Mouse (Mus musculus) large intestine, adult 2 months (tissue): ENCODE results near the gene Pgm3. TPM values are rescaled to one million over a fixed set of nuclear protein-coding genes. Genes with fewer than 3 reads are reported as not detected.

Source experiments
- DNase-seq: peaks from one replicate; pipeline ENCODE4 v3.0.0-alpha.2; 2012; ENCODE audit warnings: low read depth, low spot score
- WGBS: fragments of 180-500 bp; shearing (Covaris S2); methylation state at CpG from one replicate; pipeline ENCODE4 v1.1.7; 2018; 5-methylcytosine and 5-hydroxymethylcytosine counted together
- polyA plus RNA-seq: library from polyadenylated mRNA; depleted of rRNA; stranded (reverse); fragments of >200 nt; gene quantifications from 2 replicates; pipeline ENCODE4 v1.2.3, GENCODE M21; 2012; rRNA removed

The Pgm3 gene
- polyA plus RNA-seq, 1 experiment: 11.9 TPM

DNA sequence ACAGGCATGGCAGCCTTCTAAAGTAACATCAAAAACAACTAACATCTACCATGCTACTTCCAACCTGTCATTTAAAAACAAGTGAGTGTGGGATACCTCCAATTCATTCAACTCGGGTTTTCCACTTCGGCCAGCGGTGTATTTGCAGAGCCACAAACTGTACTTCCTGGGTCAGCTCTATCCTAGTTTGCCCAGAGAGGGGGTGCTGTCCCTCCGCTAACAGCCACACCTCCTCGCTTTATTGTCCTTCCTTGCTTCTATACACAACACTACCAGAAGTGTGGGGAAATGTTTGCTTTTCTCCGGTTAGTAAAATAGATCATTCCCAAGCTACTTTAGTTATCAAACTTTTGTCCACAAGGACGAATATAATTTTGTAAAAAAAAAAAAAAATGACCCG lies 696 bp downstream of the Pgm3 start:
- 5% methylated on average over 8 of the region's 8 CpGs for WGBS
- DNase-seq: peak; percentile 48

DNA sequence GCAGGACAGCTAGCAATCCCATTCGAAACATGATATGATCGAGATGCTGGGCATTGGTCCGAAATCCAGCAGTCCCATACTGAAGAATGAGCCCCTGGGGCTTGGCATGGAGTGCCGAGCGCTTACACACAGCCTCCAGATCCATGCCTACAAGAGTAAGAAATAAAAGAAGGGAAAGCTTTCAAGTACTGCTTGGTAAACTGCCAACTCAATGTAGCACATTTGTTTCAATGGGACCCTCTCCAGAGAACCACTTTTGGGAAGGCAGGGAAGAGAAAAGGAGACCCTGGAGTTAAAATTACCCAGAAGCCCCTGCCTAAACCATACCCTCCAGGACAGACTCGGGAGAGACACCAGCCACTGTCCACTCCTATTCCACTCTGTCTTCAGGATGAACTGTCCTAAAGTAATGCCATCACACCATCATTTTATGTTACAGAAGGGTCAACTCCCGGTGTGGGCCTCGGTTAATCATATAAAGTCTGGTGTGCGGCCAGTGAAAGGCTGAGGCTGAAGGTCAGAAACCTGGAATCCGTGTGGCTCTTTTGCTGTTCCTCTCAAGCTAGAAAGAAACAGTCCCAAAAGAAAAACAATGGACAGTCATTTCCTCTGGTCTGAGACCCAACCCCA lies 1.3 kb downstream of the Pgm3 start:
- DNase-seq: no peak
- WGBS: 56% methylated on average over 10 of the region's 10 CpGs

DNA sequence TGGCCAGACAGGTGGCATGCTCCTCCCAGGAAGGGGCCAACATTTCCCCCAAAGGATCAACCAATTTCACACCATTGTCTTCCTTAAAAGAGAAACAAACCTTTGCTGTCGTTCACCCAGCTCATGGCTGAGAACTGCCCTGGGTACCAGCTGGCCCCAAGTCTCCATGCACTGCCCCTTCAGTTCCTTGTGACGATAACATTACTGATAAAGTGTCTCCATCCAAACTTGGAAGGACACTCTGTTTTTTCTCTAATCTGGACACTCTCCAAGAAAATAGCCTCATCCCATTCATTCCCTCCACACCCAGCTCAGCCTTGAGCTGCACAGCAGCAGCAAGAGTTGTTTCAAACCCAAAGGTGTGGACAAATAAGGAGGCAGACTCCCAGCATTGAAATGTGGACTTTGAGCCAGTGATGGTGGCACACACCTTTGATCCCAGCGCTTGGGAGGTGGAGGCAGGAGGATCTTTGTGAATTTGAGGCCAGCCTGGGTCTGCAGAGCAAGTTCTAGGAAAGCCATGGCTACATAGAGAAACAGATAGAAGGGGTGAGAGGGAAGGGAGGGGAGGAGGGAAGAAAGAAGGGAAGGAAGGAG lies 2.2 kb downstream of the Pgm3 start:
- peak; percentile 71 for DNase-seq
- WGBS: 30% methylated on average over 3 of the region's 3 CpGs

DNA sequence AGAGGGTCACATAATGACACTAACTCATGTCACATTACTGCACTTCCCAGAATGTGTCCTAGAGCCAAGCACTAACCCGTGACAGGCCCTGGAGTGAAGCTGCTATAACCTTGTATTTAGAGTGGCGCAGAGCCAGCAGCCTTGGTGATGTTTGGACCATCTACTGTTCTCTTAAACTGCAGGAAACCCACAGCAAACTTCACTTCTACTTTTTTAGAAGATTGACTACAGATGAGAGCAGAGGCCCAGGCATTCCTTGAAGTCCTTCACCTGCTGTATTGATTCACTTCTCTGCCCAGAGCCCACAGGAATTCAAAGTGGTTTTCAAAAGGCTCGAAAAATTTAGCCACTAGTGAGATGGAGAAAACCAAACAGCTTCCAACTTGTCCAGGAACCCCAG lies 11.1 kb downstream of the Pgm3 start:
- no peak for DNase-seq

DNA sequence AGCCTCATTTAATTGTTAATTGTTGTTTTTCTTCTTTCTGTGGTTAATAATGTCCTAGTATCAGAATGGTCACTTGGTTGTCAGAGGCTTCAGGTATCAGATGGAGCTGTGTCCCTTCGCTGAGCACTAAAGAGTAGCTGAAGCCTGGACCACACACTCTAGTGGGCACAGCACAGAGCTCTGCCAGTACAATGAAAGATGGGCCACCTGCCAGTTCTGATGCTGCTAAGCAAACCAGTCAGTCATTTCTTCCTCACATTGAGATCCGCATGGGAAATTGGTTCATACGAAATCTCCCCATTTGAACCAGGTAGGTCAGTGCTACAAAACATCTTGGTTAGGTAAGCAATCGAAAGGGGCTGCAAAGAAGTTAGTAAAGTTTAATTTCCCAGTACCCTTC lies 17.0 kb downstream of the Pgm3 start:
- DNase-seq: no peak
- 92% methylated on average over 4 of the region's 4 CpGs for WGBS

More for the DNA sequence above, 11.1 kb downstream of the Pgm3 start:
- WGBS: 66% methylated on average over 3 of the region's 3 CpGs

DNA sequence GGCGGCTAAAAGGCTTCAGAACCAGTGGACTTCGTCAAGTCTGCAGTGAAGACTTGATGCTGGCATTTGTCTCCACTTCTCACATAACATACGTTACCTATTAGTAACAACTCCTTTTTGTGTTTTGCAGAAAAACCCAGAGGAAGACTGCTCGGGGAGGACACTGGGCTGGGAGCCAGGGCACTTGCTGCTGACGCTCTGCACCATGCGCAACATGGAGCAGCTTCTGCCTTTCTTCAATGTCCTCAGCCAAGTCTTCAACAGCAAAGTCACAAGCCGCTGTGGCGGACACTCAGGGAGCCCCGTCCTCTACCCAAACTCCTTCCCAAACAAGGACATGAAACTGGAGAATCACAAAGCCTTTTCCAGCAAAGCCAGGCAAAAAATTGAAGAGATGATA lies 17.8 kb downstream of the Pgm3 start:
- DNase-seq: no peak
- 82% methylated on average over 9 of the region's 9 CpGs for WGBS

DNA sequence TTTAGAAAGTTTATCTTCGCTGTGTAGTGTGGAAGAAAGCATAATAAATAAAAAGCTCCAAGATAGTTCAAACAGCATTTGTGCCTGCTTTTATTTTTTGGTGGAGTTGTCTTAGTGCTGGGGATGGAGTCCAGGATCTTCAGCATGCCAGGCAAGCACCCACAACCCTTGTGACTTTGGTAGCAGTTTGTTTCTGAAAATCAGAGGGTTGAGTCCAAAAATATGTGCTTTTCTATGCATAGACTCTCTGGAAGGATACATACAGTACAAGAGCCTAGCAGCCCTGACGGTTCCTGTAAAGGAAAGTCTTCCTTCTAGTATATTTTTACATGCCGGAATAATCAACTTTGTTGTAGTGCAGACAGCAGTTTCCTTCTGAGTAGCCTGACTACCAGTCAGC lies 20.9 kb downstream of the Pgm3 start:
- 90% methylated on average over 3 of the region's 3 CpGs for WGBS

DNA sequence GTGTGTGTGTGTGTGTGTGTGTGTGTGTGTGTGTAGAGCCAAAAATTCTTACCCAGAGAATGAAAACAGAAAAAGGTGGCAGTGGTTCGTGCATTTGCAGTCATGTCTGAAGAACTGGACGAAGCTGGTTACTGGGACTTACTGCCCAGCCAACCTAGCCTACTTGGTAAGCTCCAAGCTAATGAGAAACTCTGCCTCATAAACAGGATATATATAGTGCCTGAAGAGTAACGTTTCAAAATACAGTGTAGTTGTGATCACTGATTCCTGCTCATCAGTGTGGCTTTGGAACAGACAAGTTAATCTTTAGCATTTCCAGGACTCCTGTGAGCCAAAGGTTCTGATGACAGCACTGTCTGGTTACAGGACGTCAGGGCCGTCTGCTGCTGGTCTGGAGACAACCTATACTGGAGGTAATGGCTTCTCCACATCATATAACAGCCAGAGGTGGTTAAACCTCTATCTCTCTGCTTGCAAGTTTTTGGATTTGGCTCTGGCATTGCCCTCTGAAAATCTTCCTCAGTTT lies 21.9 kb downstream of the Pgm3 start:
- WGBS: 83% methylated on average over 5 of the region's 5 CpGs

More for the DNA sequence above, 20.9 kb downstream of the Pgm3 start:
- no peak for DNase-seq

DNA sequence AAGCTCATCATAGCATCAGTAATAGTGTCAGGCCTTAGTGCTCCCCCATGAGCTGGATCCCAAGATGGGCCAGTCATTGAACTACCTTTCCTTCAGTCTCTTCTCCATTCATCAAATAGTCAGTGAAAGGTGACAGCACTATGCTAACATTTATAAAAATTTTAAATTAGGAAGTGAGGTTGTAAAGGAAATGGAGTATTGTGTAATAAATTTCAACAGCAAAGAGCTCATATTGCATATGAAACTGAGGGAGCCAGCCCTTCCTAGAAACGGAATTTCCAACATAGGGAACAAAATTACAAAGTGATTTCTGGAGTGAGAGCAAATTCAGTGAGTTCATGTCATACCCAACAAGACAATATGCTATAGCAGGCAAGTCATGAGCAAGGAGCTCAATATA lies 27.1 kb downstream of the Pgm3 start:
- 45% methylated on average over 1 of the region's 1 CpGs for WGBS
- DNase-seq: no peak

More for the DNA sequence above, 21.9 kb downstream of the Pgm3 start:
- no peak for DNase-seq

DNA sequence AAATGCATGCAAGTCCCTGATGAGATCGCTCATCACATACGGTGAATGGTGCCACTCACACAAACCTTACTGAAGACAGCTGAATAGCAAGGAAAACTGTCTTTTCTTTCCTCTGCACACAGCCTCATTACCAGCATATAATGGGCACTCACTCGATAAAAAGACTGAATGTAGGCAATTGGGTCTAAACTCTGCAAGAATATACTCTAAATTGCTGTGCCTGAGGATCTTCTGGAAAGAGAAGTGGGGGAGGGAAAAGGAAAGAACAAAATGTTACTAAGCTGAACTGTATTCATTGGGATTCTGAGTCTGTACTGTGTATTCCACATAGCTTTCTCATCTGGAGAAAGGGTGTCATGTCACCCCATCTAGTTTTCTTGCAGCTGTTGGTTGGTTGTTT lies 28.2 kb downstream of the Pgm3 start:
- 92% methylated on average over 3 of the region's 3 CpGs for WGBS
- no peak for DNase-seq

DNA sequence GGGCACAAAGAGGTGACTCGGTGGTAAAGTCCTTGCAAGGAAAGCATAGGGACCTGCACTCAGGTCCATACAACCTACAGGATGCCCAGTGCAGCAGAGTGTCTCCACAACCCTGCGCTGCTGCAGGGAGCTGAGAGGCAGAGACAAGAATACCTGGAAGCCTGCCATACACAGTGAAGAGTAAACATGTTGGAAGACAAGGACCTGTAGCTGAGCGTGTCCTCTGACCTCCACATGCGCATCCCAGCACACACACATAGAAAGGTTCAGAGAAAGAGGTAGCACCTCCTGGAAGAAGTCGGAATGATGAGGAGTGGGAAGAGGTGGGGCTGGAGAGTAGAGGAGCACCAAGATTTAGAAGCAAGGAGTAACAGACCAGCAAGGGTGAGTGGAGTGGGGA lies 37.6 kb downstream of the Pgm3 start:
- WGBS: 78% methylated on average over 5 of the region's 5 CpGs
- no peak for DNase-seq

DNA sequence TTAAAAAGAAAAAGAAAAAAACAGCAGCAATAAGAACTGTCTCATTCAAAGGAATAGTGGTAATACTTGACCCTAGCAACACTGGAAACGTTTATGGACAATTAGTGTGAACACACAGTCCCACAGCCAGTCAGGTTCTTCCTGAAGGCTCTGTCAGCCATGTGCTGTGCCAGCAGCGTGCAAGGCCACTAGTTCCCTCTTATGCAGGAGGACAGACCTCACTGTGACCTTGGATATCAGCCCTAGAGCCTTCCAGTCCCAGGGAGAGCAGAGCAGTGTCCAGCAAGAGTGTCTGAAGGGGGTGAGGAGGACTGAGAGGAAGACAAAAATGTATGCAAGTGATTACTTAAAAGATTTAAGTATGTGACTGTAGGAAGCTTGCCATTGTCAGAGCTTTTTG lies 46.0 kb downstream of the Pgm3 start:
- 51% methylated on average over 2 of the region's 2 CpGs for WGBS
- no peak for DNase-seq

DNA sequence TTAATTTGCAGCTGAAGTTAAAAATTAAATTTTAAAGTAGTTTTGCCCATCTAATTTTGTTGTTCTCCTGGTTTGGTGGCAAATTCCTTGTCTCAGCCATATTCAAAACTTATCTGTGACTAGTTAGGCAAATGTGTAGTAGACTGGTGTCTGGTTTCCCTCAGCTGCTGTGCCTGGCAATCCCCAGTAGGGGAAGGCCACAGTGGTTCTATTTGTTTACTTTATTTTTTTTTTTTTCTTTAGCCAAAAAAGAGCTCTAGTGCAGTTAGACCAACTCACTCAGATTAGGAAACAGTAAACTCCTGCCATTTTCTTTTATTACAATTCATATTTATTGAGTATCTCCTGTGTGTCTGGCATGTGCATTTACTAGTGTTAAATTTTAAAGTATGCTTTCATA lies 49.3 kb downstream of the Pgm3 start:
- no peak for DNase-seq

DNA sequence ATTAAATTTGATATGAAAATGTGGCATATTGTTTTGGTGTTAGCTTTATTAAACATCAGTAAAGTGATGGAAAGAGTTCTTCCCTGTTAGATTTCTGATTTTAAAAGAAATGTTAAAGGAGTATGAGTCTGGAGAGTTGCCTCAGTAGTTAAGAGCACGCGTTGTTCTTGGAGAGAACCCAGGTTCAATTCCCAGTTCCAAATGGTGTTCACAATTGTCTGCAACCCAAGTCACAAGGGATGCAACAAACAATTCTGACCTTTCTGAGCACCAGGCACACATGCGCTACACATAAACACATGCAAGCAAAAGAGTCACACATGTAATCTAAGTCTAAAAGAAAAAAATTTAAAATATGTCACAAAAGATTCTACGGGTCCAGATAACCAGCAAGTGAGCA lies 56.8 kb downstream of the Pgm3 start:
- no peak for DNase-seq
- 94% methylated on average over 4 of the region's 4 CpGs for WGBS

DNA sequence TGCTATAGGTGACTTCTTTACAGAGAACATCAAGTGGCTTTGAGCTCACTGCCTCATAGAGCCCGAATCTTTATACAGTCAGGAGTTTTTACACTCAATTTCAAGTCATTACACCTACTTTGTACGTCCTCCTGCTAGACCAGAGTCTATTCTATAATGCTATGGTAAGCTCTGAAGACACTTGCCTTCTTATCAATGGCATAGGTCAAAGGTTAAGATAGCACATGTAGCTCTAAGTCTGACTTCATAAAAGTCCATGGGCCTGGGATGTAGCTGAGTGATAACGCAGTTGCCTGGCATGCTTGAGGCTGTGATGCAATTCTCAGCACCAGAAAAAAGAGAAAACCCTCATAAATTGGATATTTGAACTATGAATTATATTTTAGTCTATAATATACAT lies 57.3 kb downstream of the Pgm3 start:
- WGBS: 85% methylated on average over 3 of the region's 3 CpGs

DNA sequence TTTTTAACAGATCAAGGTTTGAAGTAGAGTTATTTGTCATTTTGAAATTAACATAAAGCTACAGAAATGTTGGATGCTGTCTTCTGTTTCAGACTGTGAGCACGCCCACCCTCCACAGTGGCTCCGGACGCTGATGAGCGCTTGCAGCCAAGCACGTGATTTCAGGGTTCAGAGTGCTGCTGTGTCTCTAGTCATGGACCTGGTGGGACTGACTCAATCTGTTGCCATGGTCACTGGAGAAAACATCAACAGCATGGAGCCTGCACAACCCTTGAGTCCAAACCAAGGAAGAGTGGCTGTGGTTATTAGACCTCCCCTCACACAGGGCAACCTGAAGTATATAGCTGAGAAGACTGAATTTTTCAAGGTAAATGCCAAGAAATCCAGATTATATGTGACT lies 57.9 kb downstream of the Pgm3 start:
- DNase-seq: no peak
- 78% methylated on average over 5 of the region's 5 CpGs for WGBS

More for the DNA sequence above, 57.3 kb downstream of the Pgm3 start:
- DNase-seq: no peak

DNA sequence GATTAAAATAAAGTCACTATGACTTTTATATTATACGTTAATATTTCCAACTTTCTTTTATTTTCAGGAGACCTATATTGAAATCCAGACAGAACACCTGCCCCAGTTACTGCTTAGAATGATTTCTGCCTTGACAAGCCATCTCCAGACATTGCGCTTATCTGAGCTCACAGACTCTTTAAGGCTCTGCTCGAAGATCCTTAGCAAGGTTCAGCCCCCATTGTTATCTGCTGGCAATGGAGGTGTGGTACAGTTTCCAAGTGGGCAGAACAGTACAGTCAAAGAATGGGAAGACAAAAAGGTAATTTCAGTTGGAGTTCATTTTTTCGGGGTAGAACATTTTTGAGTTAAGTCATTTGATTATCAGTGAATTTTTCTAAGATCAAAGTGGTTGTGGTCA lies 64.2 kb downstream of the Pgm3 start:
- DNase-seq: no peak
- 91% methylated on average over 4 of the region's 4 CpGs for WGBS

Other genes with a start within 250 kb of the Pgm3 start
- 1.5 and 1.9 TPM in 2 replicates for gene Ube2cbp, start 106.9 kb downstream of the Pgm3 start, polyA plus RNA-seq
- gene Dop1a, start 104.7 kb downstream of the Pgm3 start, polyA plus RNA-seq: 8.9 and 14.7 TPM in 2 replicates
- gene Rwdd2a, start 149 bp upstream of the Pgm3 start, polyA plus RNA-seq: 1.3 and 2.0 TPM in 2 replicates
- gene Me1, start 124.1 kb upstream of the Pgm3 start, polyA plus RNA-seq: 8.9 and 19.3 TPM in 2 replicates
- gene Prss35, start 171.8 kb upstream of the Pgm3 start, polyA plus RNA-seq: 0.04 and 0.05 TPM in 2 replicates